Mouse (Mus musculus): ENCODE measurements at regions not wholly inside any gene's neighbourhood (a gene's known extent, or its start where the extent isn't known, plus 50 kb on each side); places are given as distances from the start of the nearest gene placed in this dataset.

- 80% methylated on average over 3 of the region's 3 CpGs for WGBS
Measured at GRCm38 (mm10) chr13:6062729-6063386, 201.6 kb downstream of the Klf6 start.

DNA sequence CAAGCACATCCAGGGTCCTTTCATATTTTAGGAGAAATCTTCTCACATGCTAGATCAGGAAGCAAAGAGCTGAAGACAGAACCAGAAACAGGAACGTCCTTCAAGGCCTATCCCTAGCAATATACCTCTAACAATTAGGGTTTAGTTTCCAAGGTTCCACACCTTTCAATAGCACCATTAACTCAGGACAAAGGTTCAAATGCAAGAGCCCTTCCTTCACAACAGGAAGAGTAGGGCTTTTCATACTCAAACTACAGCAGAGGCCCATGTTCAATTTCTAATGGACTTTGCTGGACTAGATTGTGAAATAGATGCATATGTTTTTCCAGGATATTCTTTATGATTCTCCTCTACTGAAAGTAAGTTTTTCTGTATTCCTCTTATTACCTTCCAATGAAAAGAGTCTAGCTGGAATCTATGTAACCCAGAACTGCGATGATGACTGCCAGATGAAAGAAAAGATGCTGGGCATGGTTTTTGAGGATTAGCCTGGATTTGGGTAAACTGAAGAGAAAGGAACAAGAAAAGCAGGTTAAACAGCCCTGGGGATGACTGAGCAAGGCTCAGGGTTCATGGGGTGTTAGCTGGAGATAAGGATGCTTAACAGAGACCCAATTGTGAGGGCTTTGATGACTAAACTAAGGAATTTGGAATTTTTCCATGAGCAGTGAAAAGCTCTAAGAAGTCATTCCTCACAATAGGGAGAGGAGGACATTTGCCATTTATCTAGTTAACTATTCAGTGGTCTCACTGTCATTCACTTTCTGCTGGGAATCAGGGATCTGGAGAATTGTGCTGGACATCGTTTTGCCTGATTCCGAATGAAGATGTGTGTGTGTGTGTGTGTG lies 215.9 kb downstream of the Klf6 start:
- H3K9ac ChIP-seq (replicated peaks; ENCODE audit: low read depth, low read length) = no peak overlapping the region
- no peak overlapping the region for H3K27ac ChIP-seq (ENCODE audit: low read length)
- ATAC-seq (ENCODE audit: insufficient number of reproducible peaks, insufficient read depth, low FRiP score, low read depth) = no peak
- H3K36me3 ChIP-seq (ENCODE audit: control insufficient read depth, insufficient read depth, low read length) = no peaks in the 10 kb centered on the region
- no peaks in the 10 kb centered on the region for H3K4me1 ChIP-seq (ENCODE audit: control insufficient read depth, insufficient read depth, low read length)
- H3K4me3 ChIP-seq (ENCODE audit: low read depth, low read length) = no peak overlapping the region
- H3K27me3 ChIP-seq (ENCODE audit: control insufficient read depth, insufficient read depth, low read length) = no peaks in the 10 kb centered on the region
- H3K9me3 ChIP-seq (ENCODE audit: control insufficient read depth, low read depth, low read length) = no peaks in the 10 kb centered on the region
- 80% methylated on average over 4 of the region's 4 CpGs for WGBS
- no peak overlapping the region for H3K4me2 ChIP-seq (replicated peaks; ENCODE audit: low read depth, low read length)

More at GRCm38 (mm10) chr13:6062729-6063386, 201.6 kb downstream of the Klf6 start:
- no peak overlapping the region for H3K9ac ChIP-seq (replicated peaks; ENCODE audit: low read depth, low read length)
- ATAC-seq (ENCODE audit: insufficient number of reproducible peaks, insufficient read depth, low FRiP score, low read depth) = no peak
- H3K4me2 ChIP-seq (replicated peaks; ENCODE audit: low read depth, low read length) = no peak overlapping the region
- H3K4me3 ChIP-seq (ENCODE audit: low read depth, low read length) = no peak overlapping the region
- no peaks in the 10 kb centered on the region for H3K9me3 ChIP-seq (ENCODE audit: control insufficient read depth, low read depth, low read length)
- H3K27ac ChIP-seq (ENCODE audit: low read length) = no peak overlapping the region
- H3K27me3 ChIP-seq (ENCODE audit: control insufficient read depth, insufficient read depth, low read length) = no peaks in the 10 kb centered on the region
- H3K36me3 ChIP-seq (ENCODE audit: control insufficient read depth, insufficient read depth, low read length) = no peaks in the 10 kb centered on the region
- H3K4me1 ChIP-seq (ENCODE audit: control insufficient read depth, insufficient read depth, low read length) = peaks cover 9% of the 10 kb centered on the region; the same call in 1 of the 2 replicates

- WGBS = 71% methylated on average over 2 of the region's 2 CpGs
- no peaks in the 10 kb centered on the region for H3K9me3 ChIP-seq (ENCODE audit: control insufficient read depth, low read depth, low read length)
- H3K27ac ChIP-seq (ENCODE audit: low read length) = no peak overlapping the region
- no peak for ATAC-seq (ENCODE audit: insufficient number of reproducible peaks, insufficient read depth, low FRiP score, low read depth)
- H3K36me3 ChIP-seq (ENCODE audit: control insufficient read depth, insufficient read depth, low read length) = no peaks in the 10 kb centered on the region
- no peak overlapping the region for H3K9ac ChIP-seq (replicated peaks; ENCODE audit: low read depth, low read length)
- H3K27me3 ChIP-seq (ENCODE audit: control insufficient read depth, insufficient read depth, low read length) = no peaks in the 10 kb centered on the region
- H3K4me1 ChIP-seq (ENCODE audit: control insufficient read depth, insufficient read depth, low read length) = no peaks in the 10 kb centered on the region
- H3K4me2 ChIP-seq (replicated peaks; ENCODE audit: low read depth, low read length) = no peak overlapping the region
- no peak overlapping the region for H3K4me3 ChIP-seq (ENCODE audit: low read depth, low read length)
Measured at GRCm38 (mm10) chr13:6085891-6086290, 224.6 kb downstream of the Klf6 start.

DNA sequence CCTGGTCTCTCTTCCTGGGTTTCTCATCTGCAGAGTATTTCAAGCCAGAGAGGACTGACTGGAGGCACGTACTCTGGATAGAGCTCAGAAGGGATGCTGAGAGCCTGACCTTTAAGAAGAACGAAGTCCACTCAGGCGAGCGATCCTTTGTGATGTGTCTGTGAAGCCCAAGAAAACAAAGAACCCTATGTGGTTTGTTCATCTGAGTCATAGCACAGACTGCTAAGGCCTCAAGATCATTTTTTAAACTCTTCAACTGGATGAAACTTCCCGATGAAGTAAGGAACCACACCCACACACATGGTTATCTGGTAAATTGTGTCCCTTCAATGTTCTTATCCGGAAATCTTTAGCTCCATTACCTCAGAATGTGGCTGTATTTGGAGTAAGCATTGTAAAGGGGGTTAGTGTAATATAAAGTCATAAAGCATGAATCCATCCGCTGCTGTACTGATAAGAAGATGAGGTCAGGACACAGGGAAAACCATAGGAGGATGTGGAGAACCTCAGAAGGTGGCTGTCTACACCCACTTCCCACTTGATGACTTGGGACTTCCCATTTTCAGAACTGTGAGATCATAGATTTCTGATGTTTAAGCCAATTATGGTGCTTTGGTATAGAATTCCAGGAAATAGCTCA lies 247.9 kb downstream of the Klf6 start:
- no peaks in the 10 kb centered on the region for H3K36me3 ChIP-seq (ENCODE audit: control insufficient read depth, insufficient read depth, low read length)
- H3K4me1 ChIP-seq (ENCODE audit: control insufficient read depth, insufficient read depth, low read length) = no peaks in the 10 kb centered on the region
- H3K27me3 ChIP-seq (ENCODE audit: control insufficient read depth, insufficient read depth, low read length) = no peaks in the 10 kb centered on the region
- no peak overlapping the region for H3K9ac ChIP-seq (replicated peaks; ENCODE audit: low read depth, low read length)
- H3K4me2 ChIP-seq (replicated peaks; ENCODE audit: low read depth, low read length) = no peak overlapping the region
- H3K9me3 ChIP-seq (ENCODE audit: control insufficient read depth, low read depth, low read length) = no peaks in the 10 kb centered on the region
- no peak overlapping the region for H3K27ac ChIP-seq (ENCODE audit: low read length)
- no peak for ATAC-seq (ENCODE audit: insufficient number of reproducible peaks, insufficient read depth, low FRiP score, low read depth)
- no peak overlapping the region for H3K4me3 ChIP-seq (ENCODE audit: low read depth, low read length)
- 82% methylated on average over 7 of the region's 7 CpGs for WGBS

DNA sequence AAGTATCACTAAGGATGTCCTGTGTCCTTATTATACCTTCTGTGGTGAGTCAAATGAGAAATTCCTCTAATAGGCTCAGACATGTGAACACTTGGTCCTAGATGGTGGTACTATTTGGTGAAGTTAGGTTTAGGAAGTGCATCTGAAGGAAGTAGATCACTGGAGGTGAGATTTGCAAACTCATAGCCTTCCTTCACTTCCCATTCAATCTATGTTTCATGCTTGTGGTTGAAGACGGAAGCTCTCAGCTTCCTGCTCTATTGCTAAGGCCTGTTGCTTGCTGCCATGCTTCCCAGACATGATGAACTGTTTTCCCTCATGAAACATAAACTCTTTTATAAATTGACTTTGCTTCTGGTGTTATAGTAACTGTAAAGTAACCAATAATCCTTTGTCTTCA lies 258.4 kb downstream of the Klf6 start:
- Histone ChIP-seq H3K4me3 (ENCODE audit: low read depth, low read length) (no peak overlapping the region), H3K27ac (ENCODE audit: low read length) (no peak overlapping the region)
- 83% methylated on average over 1 of the region's 1 CpGs for WGBS

DNA sequence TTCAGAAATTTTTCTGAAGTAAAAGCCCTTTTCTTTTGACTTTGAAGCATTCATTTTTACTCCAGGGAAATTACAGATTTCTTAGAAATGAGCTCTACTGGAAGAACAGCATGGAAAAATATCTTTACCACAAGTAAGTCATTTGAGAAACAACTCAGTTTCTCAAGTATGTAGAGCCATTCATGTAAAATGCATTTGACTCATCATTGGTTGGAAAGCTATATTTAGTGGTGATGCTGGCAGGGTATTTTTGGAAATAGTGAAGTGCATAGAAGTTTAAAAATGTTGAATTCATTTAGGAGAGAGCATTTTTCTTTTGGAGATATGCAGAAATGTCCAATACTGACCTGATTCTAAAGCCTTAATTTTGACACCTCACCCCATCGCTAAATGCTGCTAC lies 266.0 kb downstream of the Klf6 start:
- H3K9ac ChIP-seq (replicated peaks; ENCODE audit: low read depth, low read length) = no peak overlapping the region
- H3K4me3 ChIP-seq (ENCODE audit: low read depth, low read length) = no peak overlapping the region
- H3K4me1 ChIP-seq (ENCODE audit: control insufficient read depth, insufficient read depth, low read length) = no peaks in the 10 kb centered on the region
- no peak for ATAC-seq (ENCODE audit: insufficient number of reproducible peaks, insufficient read depth, low FRiP score, low read depth)
- H3K27me3 ChIP-seq (ENCODE audit: control insufficient read depth, insufficient read depth, low read length) = no peaks in the 10 kb centered on the region
- no peak overlapping the region for H3K4me2 ChIP-seq (replicated peaks; ENCODE audit: low read depth, low read length)
- H3K36me3 ChIP-seq (ENCODE audit: control insufficient read depth, insufficient read depth, low read length) = no peaks in the 10 kb centered on the region
- no peaks in the 10 kb centered on the region for H3K9me3 ChIP-seq (ENCODE audit: control insufficient read depth, low read depth, low read length)
- 97% methylated on average over 1 of the region's 1 CpGs for WGBS
- no peak overlapping the region for H3K27ac ChIP-seq (ENCODE audit: low read length)

More for the DNA sequence above, 258.4 kb downstream of the Klf6 start:
- ATAC-seq (ENCODE audit: insufficient number of reproducible peaks, insufficient read depth, low FRiP score, low read depth) = no peak
- Histone ChIP-seq H3K4me1 (ENCODE audit: control insufficient read depth, insufficient read depth, low read length) (no peaks in the 10 kb centered on the region), H3K9ac (replicated peaks; ENCODE audit: low read depth, low read length) (no peak overlapping the region), H3K9me3 (ENCODE audit: control insufficient read depth, low read depth, low read length) (no peaks in the 10 kb centered on the region), H3K36me3 (ENCODE audit: control insufficient read depth, insufficient read depth, low read length) (no peaks in the 10 kb centered on the region), H3K27me3 (ENCODE audit: control insufficient read depth, insufficient read depth, low read length) (no peaks in the 10 kb centered on the region), H3K4me2 (replicated peaks; ENCODE audit: low read depth, low read length) (no peak overlapping the region)

- H3K9ac ChIP-seq (replicated peaks; ENCODE audit: low read depth, low read length) = no peak overlapping the region
- ATAC-seq (ENCODE audit: insufficient number of reproducible peaks, insufficient read depth, low FRiP score, low read depth) = no peak
- no peaks in the 10 kb centered on the region for H3K4me1 ChIP-seq (ENCODE audit: control insufficient read depth, insufficient read depth, low read length)
- no peaks in the 10 kb centered on the region for H3K27me3 ChIP-seq (ENCODE audit: control insufficient read depth, insufficient read depth, low read length)
- 70% methylated on average over 1 of the region's 1 CpGs for WGBS
- no peaks in the 10 kb centered on the region for H3K36me3 ChIP-seq (ENCODE audit: control insufficient read depth, insufficient read depth, low read length)
- no peaks in the 10 kb centered on the region for H3K9me3 ChIP-seq (ENCODE audit: control insufficient read depth, low read depth, low read length)
- no peak overlapping the region for H3K4me3 ChIP-seq (ENCODE audit: low read depth, low read length)
- H3K4me2 ChIP-seq (replicated peaks; ENCODE audit: low read depth, low read length) = no peak overlapping the region
- no peak overlapping the region for H3K27ac ChIP-seq (ENCODE audit: low read length)
Measured at GRCm38 (mm10) chr13:6128903-6129302, 267.6 kb downstream of the Klf6 start.

- 58% methylated on average over 2 of the region's 2 CpGs for WGBS
- no peaks in the 10 kb centered on the region for H3K4me1 ChIP-seq (ENCODE audit: control insufficient read depth, insufficient read depth, low read length)
- no peaks in the 10 kb centered on the region for H3K9me3 ChIP-seq (ENCODE audit: control insufficient read depth, low read depth, low read length)
- no peak overlapping the region for H3K27ac ChIP-seq (ENCODE audit: low read length)
- no peak overlapping the region for H3K9ac ChIP-seq (replicated peaks; ENCODE audit: low read depth, low read length)
- no peak for ATAC-seq (ENCODE audit: insufficient number of reproducible peaks, insufficient read depth, low FRiP score, low read depth)
- no peaks in the 10 kb centered on the region for H3K27me3 ChIP-seq (ENCODE audit: control insufficient read depth, insufficient read depth, low read length)
- no peak overlapping the region for H3K4me3 ChIP-seq (ENCODE audit: low read depth, low read length)
- H3K36me3 ChIP-seq (ENCODE audit: control insufficient read depth, insufficient read depth, low read length) = no peaks in the 10 kb centered on the region
- H3K4me2 ChIP-seq (replicated peaks; ENCODE audit: low read depth, low read length) = no peak overlapping the region
Measured at GRCm38 (mm10) chr13:6131363-6131762, 270.1 kb downstream of the Klf6 start.

Measured in stomach, embryonic 14.5 days (tissue).